Mouse (Mus musculus) CD8-positive naive resting alpha-beta T cell, adult 2 months (primary cell): ENCODE data around the gene Zfp239.

ENCODE experiments used
- DNase-seq, 2 experiments: peaks; one replicate each; pipeline ENCODE4 v3.0.0; 2022; ENCODE audit warnings: low read depth in 2 of 2, low spot score in 2 of 2

Gene Zfp239

GRCm38 (mm10) chr6:117906590-117907271 is 44.8 kb downstream of the Zfp239 start:
- peak; percentile 96 for DNase-seq

GRCm38 (mm10) chr6:117907301-117907978 is 45.5 kb downstream of the Zfp239 start:
- DNase-seq: peak; percentile 85 to 86

DNA sequence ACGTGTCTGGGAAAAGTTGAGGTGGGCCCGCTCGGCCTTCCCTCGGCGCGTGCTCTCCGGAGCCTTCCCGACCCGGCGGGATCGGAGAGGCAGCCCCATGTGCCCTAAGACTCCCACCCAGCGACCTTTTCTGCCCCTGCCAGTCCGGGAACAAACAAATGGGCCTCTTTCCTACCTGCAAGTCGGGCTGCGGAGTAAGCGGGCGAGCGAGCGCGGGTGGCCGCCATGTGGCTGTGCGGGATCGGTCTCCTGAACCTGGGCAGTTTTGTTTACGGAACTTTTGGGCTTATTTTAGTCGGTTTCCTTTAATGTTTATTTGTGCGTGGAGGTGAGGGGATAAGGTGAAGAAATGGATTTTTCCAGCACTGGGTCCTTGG is 46.1 kb downstream of the Zfp239 start:
- no peak for DNase-seq

DNA sequence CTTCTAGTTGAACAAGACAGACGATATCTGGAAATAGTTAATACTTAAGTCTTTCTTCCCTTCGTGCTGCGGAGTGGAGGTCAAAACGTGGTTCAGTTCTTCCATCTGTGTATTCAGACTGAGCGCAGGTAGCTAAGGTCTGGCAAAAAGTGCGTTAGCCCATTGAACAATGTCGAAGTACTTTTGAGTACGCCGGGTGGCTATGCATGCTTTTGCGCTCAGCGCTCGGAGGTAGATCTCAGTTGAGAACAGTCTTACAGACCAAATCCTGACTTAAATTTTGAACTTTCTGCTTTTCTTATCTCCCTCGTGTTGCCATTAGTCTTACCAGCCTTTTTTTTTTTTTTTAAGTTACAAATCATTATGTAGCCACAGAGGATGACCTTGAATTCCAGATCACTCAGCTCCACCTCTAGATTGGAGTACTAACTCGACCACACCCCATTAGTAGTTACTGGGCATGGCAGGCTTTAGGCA is 46.6 kb downstream of the Zfp239 start:
- DNase-seq: no peak

GRCm38 (mm10) chr6:117910120-117910661 is 48.3 kb downstream of the Zfp239 start:
- no peak for DNase-seq

- DNase-seq: no peak
These were observed 52.6 kb downstream of the Zfp239 start for GRCm38 (mm10) chr6:117914541-117914940.

DNA sequence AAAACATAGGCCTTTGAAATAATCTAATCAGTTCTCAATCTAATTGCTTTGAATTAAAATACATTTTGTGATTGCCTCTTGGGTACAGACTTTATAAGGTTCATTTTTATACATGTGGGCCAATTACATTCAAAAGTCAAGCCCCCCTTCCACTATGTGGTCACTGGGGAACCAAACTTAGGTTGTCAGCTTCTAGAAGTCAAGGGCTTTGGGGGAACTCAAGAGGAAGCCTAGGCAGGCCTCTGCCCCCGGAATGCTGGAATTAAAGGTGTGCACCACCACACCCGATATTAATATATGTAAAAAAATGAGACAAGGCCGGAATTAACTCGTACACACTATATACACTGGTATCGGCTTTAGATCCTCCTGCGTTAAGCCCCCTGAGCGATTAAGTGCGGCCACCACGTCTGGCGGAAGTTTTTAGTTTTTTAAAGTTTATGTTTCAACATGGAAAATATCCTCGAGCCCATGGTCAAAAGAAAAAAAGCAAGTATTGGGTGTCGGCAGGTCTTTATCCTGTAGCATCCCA is 54.4 kb downstream of the Zfp239 start:
- DNase-seq: no peak

DNA sequence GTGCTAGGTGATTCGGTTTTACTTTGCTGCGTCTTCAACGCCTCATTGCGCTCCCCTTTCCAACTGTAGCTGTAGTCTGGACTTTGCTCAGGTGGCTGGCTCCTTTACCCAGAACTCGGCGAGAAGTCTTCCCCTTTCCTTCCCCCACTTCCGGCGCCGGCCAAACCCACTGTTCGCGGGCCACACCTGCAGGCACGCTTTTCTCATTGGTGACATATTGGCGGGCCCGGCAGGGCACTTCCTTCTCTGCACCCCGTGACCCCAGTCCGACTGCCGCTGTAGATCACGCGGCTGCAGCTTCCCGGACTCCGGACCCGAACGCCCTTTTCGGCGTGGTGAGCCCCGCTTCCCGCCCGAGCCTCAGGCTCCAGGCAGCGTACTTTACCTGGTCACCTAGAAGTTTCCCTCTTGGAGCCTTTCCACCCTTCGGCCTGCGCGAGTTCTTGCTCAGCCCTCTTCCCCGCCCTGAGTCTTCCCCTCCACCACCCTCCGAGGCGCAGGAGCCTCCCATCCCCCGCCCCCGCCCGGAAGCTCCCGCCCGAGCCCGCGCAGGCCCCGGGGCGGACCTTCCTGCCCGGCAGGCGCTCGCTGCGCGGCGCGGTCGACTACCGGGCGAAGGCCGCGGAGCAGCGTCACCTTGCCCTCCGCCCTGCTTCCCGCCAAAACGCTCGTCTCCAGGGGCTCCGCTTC is 55.0 kb downstream of the Zfp239 start:
- peak; percentile 71 to 78 for DNase-seq

DNA sequence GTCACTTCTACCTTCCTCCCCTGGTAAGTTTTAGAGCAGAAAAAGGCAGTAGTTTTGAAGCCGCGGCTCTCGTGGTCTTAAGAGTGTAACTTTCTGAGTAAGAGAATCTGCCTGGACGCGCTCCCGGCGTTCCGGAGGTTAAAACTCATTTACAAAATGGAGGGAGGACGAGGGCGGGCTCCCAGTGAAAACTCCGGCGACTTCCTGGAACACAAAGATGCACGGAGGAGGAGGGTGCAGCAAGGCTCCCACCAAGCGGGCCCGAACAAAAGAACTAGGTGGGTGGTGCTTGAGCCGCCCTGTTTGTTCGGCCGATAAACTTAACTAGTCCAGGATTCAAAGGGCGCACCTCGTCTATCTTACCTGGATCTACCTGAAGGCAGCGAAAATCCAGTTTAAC is 55.7 kb downstream of the Zfp239 start:
- peak; percentile 72 to 75 for DNase-seq

DNA sequence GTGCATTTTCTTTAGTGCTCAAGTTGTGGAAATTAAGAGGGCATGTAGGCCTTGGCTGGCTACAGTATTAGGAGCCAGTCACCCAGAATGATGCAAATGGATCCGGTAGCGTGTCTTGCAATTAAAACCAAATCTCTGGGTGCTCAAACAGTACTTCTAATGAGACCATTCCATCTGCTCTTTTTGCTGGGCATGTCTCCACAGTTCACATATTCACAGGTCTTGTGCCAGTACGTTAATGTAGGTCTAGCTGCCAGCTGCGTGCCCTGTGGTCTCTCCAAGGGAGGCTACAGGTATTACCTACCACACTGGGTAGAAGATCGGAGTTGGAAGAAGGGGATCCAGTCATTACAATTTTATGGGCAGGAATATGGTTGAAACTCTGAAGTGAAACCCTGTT is 56.1 kb downstream of the Zfp239 start:
- no peak for DNase-seq

GRCm38 (mm10) chr6:117920659-117921640 is 59.0 kb downstream of the Zfp239 start:
- DNase-seq: peak; percentile 48 to 58

DNA sequence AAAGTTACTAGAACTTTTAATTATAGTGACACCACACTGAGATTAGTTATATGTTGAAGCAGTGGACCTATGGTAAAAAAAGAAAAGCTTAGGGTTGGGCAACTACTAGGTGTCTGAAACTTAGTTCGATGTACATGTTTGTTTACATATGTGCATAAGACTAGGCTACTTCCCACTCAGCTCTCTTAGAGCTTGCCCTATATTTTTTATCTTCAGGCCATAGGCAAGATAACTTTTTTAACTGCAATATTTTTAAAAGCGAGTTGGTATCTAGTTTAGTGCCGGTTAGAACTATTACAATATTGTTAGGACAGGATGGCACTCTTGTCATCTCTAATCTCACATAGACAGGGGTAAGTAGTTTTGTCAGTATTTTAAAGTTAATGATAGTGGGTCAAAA is 60.1 kb downstream of the Zfp239 start:
- no peak for DNase-seq
